Mouse (Mus musculus) CH12.LX (cell line): ENCODE measurements around the gene Mapkbp1. TPM values are rescaled to one million over a fixed set of nuclear protein-coding genes. Genes with fewer than 3 reads are reported as not detected.

ENCODE experiments used
- DNase-seq: peaks from one replicate; pipeline ENCODE4 v3.0.0-alpha.2; 2013; ENCODE audit errors: extremely low read depth
- H3K27ac ChIP-seq: 2 replicates; pipeline ENCODE4 v1.5.1; 2012; ENCODE audit warnings: low read depth, mild to moderate bottlenecking, control low read depth, moderate library complexity; ENCODE audit not compliant: insufficient read depth
- H3K27me3 ChIP-seq: replicated peaks from 2 replicates; pipeline ENCODE3; 2012; ENCODE audit warnings: inconsistent platforms
- H3K36me3 ChIP-seq, 2 experiments: replicated peaks in 1 of 2; 2 replicates each; pipeline versions ENCODE3 to v1.6.1; 2012; ENCODE audit warnings: inconsistent platforms in 1 of 2, low read length in 1 of 2, mild to moderate bottlenecking in 1 of 2, mixed read lengths in 1 of 2, moderate library complexity in 1 of 2; ENCODE audit not compliant: control insufficient read depth in 1 of 2, insufficient read depth in 1 of 2
- H3K4me1 ChIP-seq, 2 experiments: 2 replicates each; pipeline ENCODE4 v1.6.1; 2012; ENCODE audit warnings: inconsistent platforms in 1 of 2, moderate library complexity in 1 of 2; ENCODE audit not compliant: insufficient read depth in 2 of 2, control insufficient read depth in 1 of 2
- H3K4me2 ChIP-seq: 2 replicates; pipeline ENCODE4 v1.6.1; 2012; ENCODE audit warnings: low read depth, mild to moderate bottlenecking, control low read depth; ENCODE audit not compliant: poor library complexity, insufficient read depth, severe bottlenecking
- H3K4me3 ChIP-seq, 3 experiments: fragments of 150-350 bp in 1 of 3; sonication (generic) in 1 of 3; replicated peaks in 1 of 3; 2 replicates each; pipeline versions ENCODE3 to v1.5.1; 2011 to 2012; ENCODE audit warnings: low read depth in 2 of 3, low read length in 2 of 3, mild to moderate bottlenecking in 2 of 3, moderate library complexity in 2 of 3, control low read depth in 1 of 3, improper control_type of control experiment in 1 of 3, inconsistent platforms in 1 of 3, mixed read lengths in 1 of 3; ENCODE audit not compliant: poor library complexity in 1 of 3
- H3K79me2 ChIP-seq: replicated peaks from 2 replicates; pipeline ENCODE4 v1.6.1; 2012; ENCODE audit warnings: mild to moderate bottlenecking, moderate library complexity; ENCODE audit not compliant: control insufficient read depth, poor library complexity, insufficient read depth, severe bottlenecking; ENCODE audit errors: extremely low read depth
- H3K9ac ChIP-seq: 2 replicates; pipeline ENCODE4 v1.6.1; 2012; ENCODE audit warnings: low read depth, mild to moderate bottlenecking, control low read depth, moderate library complexity; ENCODE audit not compliant: insufficient read depth
- H3K9me3 ChIP-seq: replicated peaks from 2 replicates; pipeline ENCODE3; 2012; ENCODE audit warnings: low read length, inconsistent platforms, mixed read lengths
- CHD1 ChIP-seq: IDR thresholded peaks from 2 replicates; pipeline ENCODE4 v1.6.1; 2012; ENCODE audit warnings: low read depth, low read length, improper control_type of control experiment, inconsistent platforms
- CHD2 ChIP-seq: IDR thresholded peaks from 2 replicates; pipeline ENCODE4 v1.6.1; 2011; ENCODE audit warnings: low read length, improper control_type of control experiment
- CTCF ChIP-seq, 2 experiments: IDR thresholded peaks in 1 of 2; conservative IDR thresholded peaks in 1 of 2; 2 replicates each; pipeline ENCODE4 v1.5.1; 2011 to 2012; ENCODE audit warnings: low read depth in 2 of 2, low read length in 2 of 2, improper control_type of control experiment in 1 of 2, inconsistent platforms in 1 of 2, mild to moderate bottlenecking in 1 of 2, moderate library complexity in 1 of 2
- E2F4 ChIP-seq: IDR thresholded peaks from 2 replicates; pipeline ENCODE4 v1.6.1; 2011; ENCODE audit warnings: low read depth, low read length, improper control_type of control experiment; ENCODE audit not compliant: insufficient replicate concordance
- ETS1 ChIP-seq: conservative IDR thresholded peaks from 2 replicates; pipeline ENCODE4 v1.6.1; 2012; ENCODE audit warnings: low read depth, mild to moderate bottlenecking, inconsistent platforms, low read length, improper control_type of control experiment, moderate library complexity
- GABPA ChIP-seq: IDR thresholded peaks from 2 replicates; pipeline ENCODE4 v1.6.1; 2012; ENCODE audit warnings: low read depth, low read length, improper control_type of control experiment, inconsistent platforms; ENCODE audit not compliant: insufficient replicate concordance
- HCFC1 ChIP-seq: IDR thresholded peaks from 2 replicates; pipeline ENCODE4 v1.6.1; 2012; ENCODE audit warnings: low read depth, mild to moderate bottlenecking, inconsistent platforms, low read length, improper control_type of control experiment
- JUN ChIP-seq: IDR thresholded peaks from 2 replicates; pipeline ENCODE4 v1.6.1; 2011; ENCODE audit warnings: low read depth, mild to moderate bottlenecking, low read length, improper control_type of control experiment, moderate library complexity; ENCODE audit not compliant: insufficient read depth
- JUND ChIP-seq: conservative IDR thresholded peaks from 2 replicates; pipeline ENCODE4 v1.6.1; 2011; ENCODE audit warnings: low read depth, low read length, improper control_type of control experiment
- MAFK ChIP-seq: IDR thresholded peaks from 2 replicates; pipeline ENCODE4 v1.6.1; 2011; ENCODE audit warnings: low read length, improper control_type of control experiment; ENCODE audit not compliant: insufficient replicate concordance
- MAX ChIP-seq: IDR thresholded peaks from 2 replicates; pipeline ENCODE4 v1.6.1; 2011; ENCODE audit warnings: low read length, improper control_type of control experiment
- MEF2A ChIP-seq: IDR thresholded peaks from 2 replicates; pipeline ENCODE4 v1.6.1; 2014; ENCODE audit warnings: low read depth, mild to moderate bottlenecking, inconsistent platforms, low read length, improper control_type of control experiment, borderline replicate concordance
- NELFE ChIP-seq: IDR thresholded peaks from 2 replicates; pipeline ENCODE4 v1.6.1; 2011; ENCODE audit warnings: low read depth, low read length, improper control_type of control experiment
- PAX5 ChIP-seq: IDR thresholded peaks from 2 replicates; pipeline ENCODE4 v1.6.1; 2012; ENCODE audit warnings: low read length, inconsistent platforms, mixed read lengths
- POLR2A ChIP-seq: IDR thresholded peaks from 2 replicates; pipeline ENCODE4 v1.6.1; 2011; ENCODE audit warnings: low read depth, mild to moderate bottlenecking, improper control_type of control experiment, low read length
- RCOR1 ChIP-seq: conservative IDR thresholded peaks from 2 replicates; pipeline ENCODE4 v1.6.1; 2012; ENCODE audit warnings: low read depth, mild to moderate bottlenecking, inconsistent platforms, low read length, improper control_type of control experiment
- SIN3A ChIP-seq: IDR thresholded peaks from 2 replicates; pipeline ENCODE4 v1.6.1; 2012; ENCODE audit warnings: low read length, improper control_type of control experiment, inconsistent platforms
- SMC3 ChIP-seq: IDR thresholded peaks from 2 replicates; pipeline ENCODE4 v1.6.1; 2011; ENCODE audit warnings: low read depth, low read length, improper control_type of control experiment
- TBP ChIP-seq: conservative IDR thresholded peaks from 2 replicates; pipeline ENCODE4 v1.6.1; 2011; ENCODE audit warnings: low read depth, low read length, improper control_type of control experiment
- TCF12 ChIP-seq: IDR thresholded peaks from 2 replicates; pipeline ENCODE4 v1.6.1; 2014; ENCODE audit warnings: low read depth, mild to moderate bottlenecking, inconsistent platforms, low read length, improper control_type of control experiment
- USF2 ChIP-seq: conservative IDR thresholded peaks from 2 replicates; pipeline ENCODE4 v1.6.1; 2011; ENCODE audit warnings: low read depth, low read length, improper control_type of control experiment
- ZC3H11A ChIP-seq: IDR thresholded peaks from 2 replicates; pipeline ENCODE4 v1.6.1; 2012; ENCODE audit warnings: low read depth, mild to moderate bottlenecking, inconsistent platforms, low read length, improper control_type of control experiment
- ZMIZ1 ChIP-seq: IDR thresholded peaks from 2 replicates; pipeline ENCODE4 v1.6.1; 2012; ENCODE audit warnings: low read depth, mild to moderate bottlenecking, inconsistent platforms, low read length, improper control_type of control experiment
- ZNF384 ChIP-seq: IDR thresholded peaks from 2 replicates; pipeline ENCODE4 v1.6.1; 2012; ENCODE audit warnings: low read depth, low read length, improper control_type of control experiment, inconsistent platforms
- dilution Hi-C: fragments of 300-500 bp; cut with MboI; formaldehyde crosslinking; loops from 2 replicates; pipeline ENCODE4 v1.14.3; 2020; ENCODE audit warnings: low sequenced_read_pairs; ENCODE audit not compliant: extremely low pct_unique_long_range_greater_than_20kb, extremely low pct_ligation_motif_present
- in situ Hi-C: fragments of 300-500 bp; cut with MboI; formaldehyde crosslinking; loops from 3 replicates; pipeline ENCODE4 v1.14.3; 2019; ENCODE audit warnings: low sequenced_read_pairs, low pct_ligation_motif_present, low pct_unique_long_range_greater_than_20kb, mixed read lengths
- polyA plus RNA-seq: library from polyadenylated mRNA; unstranded; fragments of >175 nt; gene quantifications from 2 replicates; pipeline ENCODE4 v1.2.1, GENCODE M21; 2012; ENCODE audit warnings: low read depth; ENCODE audit not compliant: insufficient read length
- total RNA-seq, 2 experiments: library from RNA; depleted of rRNA; stranded (reverse); fragments of 300-350 nt in 1 of 2; fragments of >200 nt in 1 of 2; gene quantifications; 2 replicates each; pipeline ENCODE4 v1.2.3; 2012 to 2014

Gene Mapkbp1
- total and polyA plus RNA-seq, 3 experiments: 1.9 to 7.0 (median 4.3) TPM

GRCm38 (mm10) chr2:120011462-120012200, 39.1 kb downstream of the Mapkbp1 start (continued):
- TF ChIP-seq USF2: no peak
- no peak for TF ChIP-seq MAFK
- TF ChIP-seq SMC3: peak; percentile 90
- no peak for TF ChIP-seq JUN
- peak; percentile 30; the same call in 1 of the 2 replicates for TF ChIP-seq ZC3H11A
- TF ChIP-seq ETS1: no peak
- TF ChIP-seq MEF2A: no peak
- TF ChIP-seq ZMIZ1: no peak
- TF ChIP-seq PAX5: no peak
- TF ChIP-seq SIN3A: no peak
- no peak for TF ChIP-seq TCF12
- TF ChIP-seq E2F4: no peak
- no peak for TF ChIP-seq HCFC1
- no peak for TF ChIP-seq TBP
- TF ChIP-seq POLR2A: no peak
- peak; percentile 62 to 88 for TF ChIP-seq CTCF (conservative IDR thresholded peaks at IDR 0.05 in 1 of 2, IDR thresholded peaks at IDR 0.05 in 1 of 2; ENCODE audit: low read depth in 2 of 2, low read length in 2 of 2)
- TF ChIP-seq, all 38 proteins: peak for 5

DNA sequence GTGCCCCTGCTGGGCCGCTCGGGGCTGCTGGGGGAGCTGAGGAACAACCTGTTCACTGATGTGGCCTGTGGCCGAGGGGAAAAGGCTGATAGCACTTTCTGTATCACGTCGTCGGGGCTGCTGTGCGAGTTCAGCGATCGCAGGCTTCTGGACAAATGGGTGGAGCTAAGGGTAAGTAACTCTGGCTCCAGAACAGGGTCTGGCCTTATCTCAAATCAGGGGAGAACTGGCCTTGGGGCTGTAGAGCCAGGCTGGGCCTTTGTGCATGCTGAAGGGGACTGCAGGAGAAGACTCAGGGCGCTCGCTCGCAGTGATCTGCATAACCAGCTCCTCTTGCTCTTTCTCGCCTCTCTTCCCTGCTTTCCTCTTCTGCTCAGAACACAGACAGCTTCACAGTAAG, 40.4 kb downstream of the Mapkbp1 start:
- in situ Hi-C loops: no loop called here
- peaks cover 18 to 57% of the 10 kb centered on the region in 2 experiments for H3K36me3 ChIP-seq
- no peak for DNase-seq
- no peaks in the 10 kb centered on the region for H3K79me2 ChIP-seq
- no peaks in the 10 kb centered on the region for H3K9me3 ChIP-seq
- H3K27me3 ChIP-seq: no peaks in the 10 kb centered on the region
- H3K4me3 ChIP-seq: no peak overlapping the region
- H3K4me2 ChIP-seq: no peak overlapping the region
- no peak overlapping the region for H3K9ac ChIP-seq
- H3K4me1 ChIP-seq: peaks cover 0 to 6% of the 10 kb centered on the region in 2 experiments; a peak in 1 of 4 replicates
- TF ChIP-seq GABPA (no peak), NELFE (no peak), MAX (no peak), CHD1 (no peak), SIN3A (no peak), ETS1 (no peak), SMC3 (no peak), ZNF384 (no peak), ZMIZ1 (no peak), MEF2A (no peak), CHD2 (no peak), MAFK (no peak), ZC3H11A (no peak), POLR2A (no peak), JUND (no peak), RCOR1 (no peak), TBP (no peak), CTCF (conservative IDR thresholded peaks at IDR 0.05 in 1 of 2, IDR thresholded peaks at IDR 0.05 in 1 of 2; ENCODE audit: low read depth in 2 of 2, low read length in 2 of 2) (no peak)
- no peak overlapping the region for H3K27ac ChIP-seq
- dilution Hi-C loops: no loop called here
